Mouse (Mus musculus) small intestine, adult 2 months (tissue): ENCODE measurements at regions not wholly inside any gene's neighbourhood (a gene's known extent, or its start where the extent isn't known, plus 50 kb on each side); places are given as distances from the start of the nearest gene placed in this dataset.

Experiments
- H3K27ac ChIP-seq: fragments of 200-500 bp; 2 replicates; pipeline ENCODE4 v1.5.1; 2012; ENCODE audit warnings: low read depth, low read length, control low read depth, inconsistent platforms; ENCODE audit not compliant: insufficient read depth
- H3K27me3 ChIP-seq: fragments of 200-500 bp; 2 replicates; pipeline ENCODE4 v1.6.1; 2012; ENCODE audit warnings: mild to moderate bottlenecking, moderate library complexity, low read length, inconsistent platforms; ENCODE audit not compliant: control insufficient read depth, insufficient read depth
- H3K36me3 ChIP-seq: fragments of 200-500 bp; 2 replicates; pipeline ENCODE4 v1.6.1; 2012; ENCODE audit warnings: mild to moderate bottlenecking, low read length, control low read depth, inconsistent platforms; ENCODE audit not compliant: control insufficient read depth, insufficient read depth
- H3K4me1 ChIP-seq: fragments of 200-500 bp; 2 replicates; pipeline ENCODE4 v1.6.1; 2012; ENCODE audit warnings: low read length, inconsistent platforms, mixed read lengths; ENCODE audit not compliant: control insufficient read depth, insufficient read depth, insufficient read length
- H3K4me3 ChIP-seq: fragments of 200-500 bp; 2 replicates; pipeline ENCODE4 v1.5.1; 2012; ENCODE audit warnings: low read depth, mild to moderate bottlenecking, control low read depth, inconsistent platforms, low read length, moderate library complexity
- CTCF ChIP-seq: fragments of 200-500 bp; IDR thresholded peaks from 2 replicates; pipeline ENCODE4 v1.5.1; 2012; ENCODE audit warnings: low read depth, mild to moderate bottlenecking, control low read depth, inconsistent platforms, low read length, moderate library complexity, mixed read lengths; ENCODE audit not compliant: insufficient replicate concordance, insufficient read length; ENCODE audit errors: extremely low read depth
- POLR2A ChIP-seq: fragments of 200-500 bp; IDR thresholded peaks from 2 replicates; pipeline ENCODE4 v1.6.1; 2012; ENCODE audit warnings: low read depth, mild to moderate bottlenecking, control low read depth, inconsistent platforms, low read length, moderate library complexity
- WGBS: fragments of 180-500 bp; shearing (Covaris S2); methylation state at CpG from one replicate; pipeline ENCODE4 v1.1.7; 2018; 5-methylcytosine and 5-hydroxymethylcytosine counted together

- Histone ChIP-seq H3K4me3 (no peak overlapping the region), H3K27me3 (no peaks in the 10 kb centered on the region), H3K36me3 (no peaks in the 10 kb centered on the region), H3K4me1 (no peaks in the 10 kb centered on the region), H3K27ac (no peak overlapping the region)
- no peak for TF ChIP-seq POLR2A
- TF ChIP-seq CTCF = no peak
- 85% methylated on average over 4 of the region's 4 CpGs for whole genome bisulfite sequencing
These were observed 321.2 kb upstream of the Prkd1 start for GRCm38 (mm10) chr12:50969887-50970758.

GRCm38 (mm10) chr12:50969402-50969801 lies 320.5 kb upstream of the Prkd1 start:
- TF ChIP-seq POLR2A (no peak), CTCF (no peak)
- no peaks in the 10 kb centered on the region for H3K27me3 ChIP-seq
- 75% methylated on average over 3 of the region's 3 CpGs for WGBS

GRCm38 (mm10) chr12:50967168-50967810 lies 318.4 kb upstream of the Prkd1 start:
- WGBS = 53% methylated on average over 5 of the region's 5 CpGs
- Histone ChIP-seq H3K27me3 (no peaks in the 10 kb centered on the region), H3K36me3 (no peaks in the 10 kb centered on the region), H3K4me1 (no peaks in the 10 kb centered on the region), H3K27ac (no peak overlapping the region), H3K4me3 (no peak overlapping the region)
- TF ChIP-seq POLR2A = no peak
- TF ChIP-seq CTCF = no peak

More at GRCm38 (mm10) chr12:50969402-50969801, 320.5 kb upstream of the Prkd1 start:
- Histone ChIP-seq H3K27ac (no peak overlapping the region), H3K36me3 (no peaks in the 10 kb centered on the region), H3K4me1 (no peaks in the 10 kb centered on the region), H3K4me3 (no peak overlapping the region)

- H3K4me1 ChIP-seq = no peaks in the 10 kb centered on the region
- no peak overlapping the region for H3K27ac ChIP-seq
- H3K36me3 ChIP-seq = no peaks in the 10 kb centered on the region
- TF ChIP-seq POLR2A (no peak), CTCF (no peak)
- 86% methylated on average over 5 of the region's 5 CpGs for WGBS
- H3K4me3 ChIP-seq = no peak overlapping the region
- no peaks in the 10 kb centered on the region for H3K27me3 ChIP-seq
These were observed 305.1 kb upstream of the Prkd1 start for GRCm38 (mm10) chr12:50953971-50954370.

- H3K36me3 ChIP-seq = no peaks in the 10 kb centered on the region
- 56% methylated on average over 2 of the region's 2 CpGs for WGBS
- no peak overlapping the region for H3K4me3 ChIP-seq
- no peaks in the 10 kb centered on the region for H3K27me3 ChIP-seq
- H3K4me1 ChIP-seq = no peaks in the 10 kb centered on the region
- TF ChIP-seq POLR2A = no peak
- TF ChIP-seq CTCF = no peak
- H3K27ac ChIP-seq = no peak overlapping the region
These were observed 298.1 kb upstream of the Prkd1 start for GRCm38 (mm10) chr12:50947035-50947434.

GRCm38 (mm10) chr12:50943741-50944521 lies 295.0 kb upstream of the Prkd1 start:
- Histone ChIP-seq H3K27ac (no peak overlapping the region), H3K27me3 (no peaks in the 10 kb centered on the region), H3K4me1 (no peaks in the 10 kb centered on the region), H3K4me3 (no peak overlapping the region), H3K36me3 (no peaks in the 10 kb centered on the region)
- WGBS = 26% methylated on average over 19 of the region's 19 CpGs
- no peak for TF ChIP-seq POLR2A
- peak; percentile 49; the same call in 1 of the 2 replicates for TF ChIP-seq CTCF
